Mouse (Mus musculus) monocyte, adult 5-6 weeks (primary cell): ENCODE results near the gene Gm49380. TPM values are rescaled to one million over a fixed set of nuclear protein-coding genes. Genes with fewer than 3 reads are reported as not detected.
"Not testable (repeated sequence)": the region's sequence is repeated elsewhere in the genome, so short reads cannot be mapped to it uniquely, and the experiment has no call there.

Experiments used
- ATAC-seq: fragments of 153-309, 156-312 bp; replicated peaks from 2 replicates; pipeline ENCODE4 v1.8.0; 2017; ENCODE audit warnings: mild to moderate bottlenecking; ENCODE audit not compliant: low TSS enrichment, insufficient number of reproducible peaks, severe bottlenecking, poor library complexity, low FRiP score
- total RNA-seq: library from RNA; stranded (forward); fragments of 200-1000, 200-491, 200-594 nt; gene quantifications from 3 replicates; pipeline ENCODE4 v1.2.3, GENCODE M21; 2017

The Gm49380 gene
- total RNA-seq, 1 experiment from 2014 or later = not detected

- ATAC-seq = no peak
Observed at GRCm38 (mm10) chr9:44126746-44127145, 13.4 kb upstream of the Gm49380 start.

DNA sequence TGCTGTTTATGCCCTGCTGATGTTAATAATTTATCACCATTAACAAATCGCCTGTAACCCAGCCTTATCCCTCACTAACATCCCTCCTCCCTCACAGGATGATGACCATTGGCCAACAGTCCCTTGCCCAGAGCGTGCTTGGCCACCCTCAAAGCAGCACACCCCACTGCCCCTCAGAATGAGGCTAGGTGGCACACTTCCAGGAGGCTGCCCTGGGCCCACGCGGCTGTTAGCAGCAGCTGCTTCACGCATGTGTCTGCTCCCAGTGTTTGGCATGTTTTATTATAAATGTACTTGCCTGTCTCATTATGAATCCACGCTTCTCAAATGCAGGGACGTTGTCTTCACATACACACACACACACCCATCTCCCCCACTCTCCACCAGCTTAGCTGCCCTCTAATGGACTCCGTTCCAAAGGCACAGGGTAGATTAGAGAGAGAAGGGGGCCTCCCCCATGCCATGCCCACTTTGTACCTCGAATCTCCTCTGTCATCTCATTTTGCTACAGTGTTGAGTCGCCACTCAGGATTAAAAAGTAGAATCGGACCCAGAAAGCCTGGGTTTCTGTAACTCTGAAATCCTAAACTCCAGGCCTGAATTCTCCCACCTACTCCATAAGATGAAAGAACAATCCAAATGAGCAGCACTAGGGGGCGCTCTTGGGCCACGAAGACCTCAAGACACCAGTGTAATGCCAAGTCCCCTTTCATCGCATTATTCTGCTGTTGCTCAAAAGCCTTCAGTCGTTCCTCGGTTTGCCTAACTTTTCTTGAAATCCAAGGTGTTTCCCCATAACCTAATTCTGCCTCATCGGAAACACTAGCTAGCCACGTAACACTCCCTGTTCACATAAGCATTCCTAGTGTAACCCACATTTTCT is 12.5 kb upstream of the Gm49380 start:
- ATAC-seq = peak; percentile 72; the same call in 1 of the 2 replicates

- no peak for ATAC-seq
Observed at GRCm38 (mm10) chr9:44125026-44125425, 11.7 kb upstream of the Gm49380 start.

GRCm38 (mm10) chr9:44124317-44124716 is 11.0 kb upstream of the Gm49380 start:
- ATAC-seq = no peak

DNA sequence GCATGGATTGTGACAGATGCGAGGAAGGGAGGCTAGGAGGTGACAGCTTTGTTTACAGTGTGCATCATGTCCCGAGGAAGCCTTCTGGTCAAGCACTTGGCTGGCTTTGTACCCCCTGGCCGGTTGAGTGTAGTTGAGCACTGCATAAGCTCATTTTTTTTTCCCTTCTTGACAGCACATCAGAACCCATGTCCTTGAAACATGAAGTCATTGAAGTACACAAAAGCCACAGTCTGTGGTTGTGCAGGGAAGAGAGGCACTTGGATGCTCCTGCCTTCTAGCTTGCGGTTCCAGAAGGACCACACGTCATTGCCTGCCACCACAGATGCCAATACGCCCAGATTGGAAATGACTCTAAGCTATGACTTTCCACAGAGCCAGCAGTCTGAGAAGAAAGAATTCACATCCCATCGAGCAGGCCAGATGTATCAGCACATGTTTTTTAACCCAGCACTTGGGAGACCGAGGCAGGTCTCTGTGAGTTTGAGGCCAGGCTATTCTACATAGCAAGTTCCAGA is 6.7 kb upstream of the Gm49380 start:
- no peak for ATAC-seq

- peak; percentile 55; the same call in 1 of the 2 replicates for ATAC-seq
Observed at GRCm38 (mm10) chr9:44119011-44119410, 5.7 kb upstream of the Gm49380 start.

GRCm38 (mm10) chr9:44116182-44116581 is 2.9 kb upstream of the Gm49380 start:
- no peak for ATAC-seq

DNA sequence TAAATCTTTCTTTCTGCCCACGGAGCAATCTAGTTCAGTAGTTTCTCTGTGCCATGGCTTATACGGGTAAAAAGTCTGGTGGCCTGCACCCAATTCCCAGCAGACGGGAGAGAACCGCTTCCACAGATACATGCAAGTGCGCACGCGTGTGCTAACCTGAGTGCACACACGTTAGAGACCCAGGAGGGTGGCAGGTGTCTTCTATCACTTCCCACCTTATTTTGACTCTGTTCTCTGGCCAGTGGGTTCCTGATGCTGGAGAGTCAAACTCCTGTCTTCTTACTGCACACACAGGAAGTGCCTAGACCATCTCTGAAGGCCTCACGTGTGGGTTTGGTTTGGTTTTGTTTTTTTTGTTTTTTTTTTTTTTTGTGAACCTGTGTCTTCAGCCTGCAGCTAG is 2.3 kb upstream of the Gm49380 start:
- ATAC-seq = no peak

DNA sequence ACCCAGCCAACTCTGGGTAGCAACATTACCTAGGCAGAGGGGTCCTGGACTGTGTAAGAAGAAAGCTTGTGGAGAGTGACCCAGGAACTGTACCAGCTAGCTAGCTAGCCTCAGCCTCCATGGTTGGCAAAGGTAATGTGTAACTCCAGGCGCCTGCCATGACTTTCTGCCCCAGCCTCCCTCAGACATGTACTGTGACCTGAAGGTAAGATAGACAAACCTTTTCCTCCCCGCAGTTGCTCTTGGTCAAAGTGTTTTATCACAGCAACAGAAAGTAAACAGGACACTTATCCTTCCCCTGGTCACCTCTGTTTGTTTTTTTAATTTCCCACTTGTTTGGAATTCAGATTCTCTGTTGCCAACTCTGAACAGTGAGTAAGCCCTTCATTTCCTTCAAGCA is 1.2 kb upstream of the Gm49380 start:
- no peak for ATAC-seq

DNA sequence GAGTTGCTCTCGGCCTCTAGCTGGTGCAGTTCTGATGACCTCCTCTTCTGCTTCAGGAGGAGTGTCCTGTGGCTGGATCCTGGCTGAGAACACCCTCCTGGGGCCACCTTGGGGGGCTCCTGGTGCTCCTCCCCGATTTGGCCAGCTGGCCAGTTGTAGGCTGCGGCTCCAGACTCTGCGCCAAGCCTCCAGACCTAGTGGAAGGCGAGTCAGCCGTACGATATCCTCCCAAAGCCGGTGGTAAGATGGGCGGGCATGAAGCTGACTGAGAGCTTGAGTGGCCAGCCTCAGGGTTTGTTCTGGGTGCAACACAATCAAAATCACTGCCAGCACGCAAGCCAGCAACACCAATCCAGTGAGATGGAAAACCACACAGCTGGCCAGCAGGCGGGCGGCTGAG is 1.4 kb downstream of the Gm49380 start:
- not testable (repeated sequence) for ATAC-seq

DNA sequence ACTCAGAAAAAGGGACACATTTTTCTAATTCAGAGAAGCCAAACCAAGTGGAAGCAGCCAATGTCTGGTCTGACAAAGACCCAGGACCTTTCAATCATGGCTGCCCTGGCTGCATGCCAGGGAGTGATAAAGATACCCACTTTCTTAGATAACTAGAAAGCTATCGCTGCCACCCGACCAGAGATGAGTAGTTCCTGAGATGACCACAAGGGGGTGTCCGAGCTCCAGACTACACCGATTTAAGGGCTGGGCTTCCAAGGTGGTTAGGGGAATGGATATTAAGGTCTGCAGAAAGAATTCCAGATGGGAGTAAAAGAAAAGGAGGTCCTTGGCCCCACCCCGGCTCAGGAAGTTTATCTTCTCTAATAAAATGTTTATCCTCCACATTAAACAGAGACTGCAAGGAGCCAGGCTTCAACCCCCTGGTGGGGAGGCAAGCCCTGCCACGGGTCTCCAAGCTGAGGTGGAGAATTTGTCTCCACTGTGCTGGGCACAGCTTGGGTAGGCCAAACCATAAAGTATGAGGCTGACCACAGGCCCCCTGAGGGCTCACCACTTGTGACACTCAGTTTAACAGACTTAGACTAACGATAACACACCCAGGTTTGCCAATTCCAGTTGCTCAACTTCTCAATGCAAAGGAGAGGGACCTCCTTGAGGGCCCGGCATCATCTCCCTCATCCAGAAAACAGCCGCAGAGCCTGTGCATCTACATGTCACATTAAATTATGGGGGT is 3.8 kb downstream of the Gm49380 start:
- ATAC-seq = peak; percentile 23; the same call in 1 of the 2 replicates

DNA sequence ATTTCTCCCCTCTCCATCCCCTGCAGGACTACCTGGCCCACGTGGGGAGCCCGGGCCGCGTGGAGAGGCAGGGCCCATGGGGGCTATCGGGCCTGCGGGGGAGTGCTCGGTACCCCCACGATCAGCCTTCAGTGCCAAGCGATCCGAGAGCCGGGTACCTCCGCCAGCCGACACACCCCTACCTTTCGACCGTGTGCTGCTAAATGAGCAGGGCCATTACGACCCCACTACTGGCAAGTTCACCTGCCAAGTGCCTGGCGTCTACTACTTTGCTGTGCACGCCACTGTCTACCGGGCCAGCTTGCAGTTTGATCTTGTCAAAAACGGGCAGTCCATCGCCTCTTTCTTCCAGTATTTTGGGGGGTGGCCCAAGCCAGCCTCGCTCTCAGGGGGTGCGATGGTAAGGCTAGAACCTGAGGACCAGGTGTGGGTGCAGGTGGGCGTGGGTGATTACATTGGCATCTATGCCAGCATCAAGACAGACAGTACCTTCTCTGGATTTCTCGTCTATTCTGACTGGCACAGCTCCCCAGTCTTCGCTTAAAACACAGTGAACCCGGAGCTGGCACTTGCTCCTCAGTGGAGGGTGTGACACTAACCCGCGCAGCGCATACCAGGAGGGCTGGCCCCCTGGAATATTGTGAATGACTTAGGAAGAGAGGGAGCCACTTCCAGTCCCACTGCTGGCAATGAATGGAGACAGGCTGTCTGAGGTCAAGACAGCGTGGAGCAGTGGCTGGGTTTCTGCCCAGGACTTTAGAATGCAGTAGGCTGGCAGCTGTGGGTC is 4.8 kb downstream of the Gm49380 start:
- ATAC-seq = no peak

DNA sequence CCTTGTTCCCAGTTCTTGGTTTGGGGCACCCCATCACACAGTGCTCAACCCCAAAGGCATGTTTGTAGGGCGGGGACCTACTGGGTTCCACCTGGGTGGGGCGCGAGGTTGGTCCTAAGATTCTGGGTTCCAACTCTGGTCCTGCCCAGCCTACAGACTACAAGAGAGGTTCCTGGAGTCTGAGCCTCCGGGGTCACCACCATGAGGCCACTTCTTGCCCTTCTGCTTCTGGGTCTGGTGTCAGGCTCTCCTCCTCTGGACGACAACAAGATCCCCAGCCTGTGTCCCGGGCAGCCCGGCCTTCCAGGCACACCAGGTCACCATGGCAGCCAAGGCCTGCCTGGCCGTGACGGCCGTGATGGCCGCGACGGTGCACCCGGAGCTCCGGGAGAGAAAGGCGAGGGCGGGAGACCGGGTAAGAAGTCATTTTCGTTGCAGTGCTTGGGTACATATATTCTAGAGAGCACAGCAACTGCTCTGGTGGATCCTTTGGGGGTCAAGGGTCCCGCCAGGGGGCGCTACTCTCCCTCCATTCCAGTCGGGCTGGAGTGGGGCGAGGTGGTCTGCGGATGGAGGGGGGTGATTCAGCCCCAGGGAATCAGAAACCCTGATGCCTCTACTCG is 5.6 kb downstream of the Gm49380 start:
- no peak for ATAC-seq

DNA sequence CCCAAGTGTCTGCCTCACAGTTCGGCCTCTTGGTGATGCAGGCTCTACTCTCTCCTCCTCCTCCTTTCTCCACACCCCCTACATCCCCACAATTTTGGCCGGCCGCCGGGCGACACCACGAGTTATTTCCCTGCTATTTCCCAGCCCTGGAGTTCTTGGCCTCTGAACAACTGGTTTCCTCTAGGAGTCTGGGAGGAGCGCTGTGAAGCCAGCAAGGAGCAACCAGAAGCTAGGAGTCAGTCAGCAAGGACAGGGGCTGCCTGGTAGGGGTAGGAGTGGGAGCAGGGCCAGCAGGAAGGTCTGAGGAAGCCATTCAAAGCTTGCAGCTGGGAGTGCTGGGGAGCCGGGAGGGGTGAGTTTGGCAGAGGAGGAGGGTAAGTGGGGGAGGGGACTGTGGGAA is 6.2 kb downstream of the Gm49380 start, which contains the start of gene C1qtnf5:
Gene C1qtnf5 (plus strand): TSS at position 136 of the 400 bp plus-strand sequence.
- no peak for ATAC-seq

DNA sequence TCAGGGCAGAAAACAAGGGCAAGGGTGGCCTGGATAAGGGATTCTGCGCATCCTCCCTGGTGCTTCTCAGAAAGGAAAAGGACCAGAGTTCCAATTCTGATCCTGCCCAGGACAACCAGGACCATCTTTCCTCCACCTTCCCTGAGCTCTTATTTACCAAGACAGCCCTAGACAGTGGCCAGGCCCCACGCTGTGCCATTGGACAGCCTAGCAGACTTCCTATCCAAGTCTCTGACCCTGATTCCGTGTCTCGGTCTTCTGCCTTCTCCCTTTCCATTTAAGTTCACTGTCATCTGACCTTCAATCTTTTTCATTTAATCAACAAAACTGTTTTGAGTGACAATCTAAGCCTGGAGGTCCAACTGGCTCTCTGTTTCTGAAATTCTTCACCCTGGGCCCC is 6.7 kb downstream of the Gm49380 start:
- ATAC-seq = no peak

DNA sequence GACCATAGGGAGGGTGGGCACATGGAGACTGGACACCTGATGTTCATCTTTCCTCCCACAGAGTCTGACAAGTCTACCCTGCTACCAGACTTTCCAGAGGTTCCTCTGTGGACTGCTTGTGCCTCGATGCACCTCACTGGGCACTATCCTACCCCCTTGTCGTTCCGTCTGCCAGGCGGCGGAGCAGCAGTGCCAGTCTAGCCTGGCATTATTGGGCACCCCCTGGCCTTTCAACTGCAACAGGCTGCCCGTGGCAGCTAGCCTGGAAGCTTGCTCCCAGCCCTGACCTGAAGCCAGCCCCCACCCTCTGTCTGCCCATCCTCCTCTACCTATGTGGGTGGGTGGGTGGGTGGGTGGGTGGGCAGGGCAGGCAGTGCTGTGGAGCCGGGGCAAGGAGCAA is 7.1 kb downstream of the Gm49380 start:
- ATAC-seq = no peak

DNA sequence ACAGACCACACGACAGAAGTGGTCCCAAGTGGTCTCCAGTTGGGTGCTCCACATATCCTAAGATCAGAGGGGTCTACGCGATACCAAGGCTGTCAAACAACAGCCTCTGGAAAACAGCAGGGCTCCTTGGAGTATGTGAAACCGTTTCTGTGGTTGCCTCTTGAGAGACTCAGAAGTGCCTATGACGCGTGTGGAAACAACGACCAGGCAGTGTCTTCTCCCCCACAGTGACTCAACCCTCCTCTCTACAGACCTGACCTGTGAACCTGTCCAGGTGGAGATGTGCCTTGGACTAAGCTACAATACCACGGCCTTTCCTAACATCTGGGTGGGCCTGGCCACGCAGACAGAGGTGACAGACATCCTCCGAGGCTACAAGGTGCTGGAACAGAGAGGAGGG is 7.5 kb downstream of the Gm49380 start:
- no peak for ATAC-seq

DNA sequence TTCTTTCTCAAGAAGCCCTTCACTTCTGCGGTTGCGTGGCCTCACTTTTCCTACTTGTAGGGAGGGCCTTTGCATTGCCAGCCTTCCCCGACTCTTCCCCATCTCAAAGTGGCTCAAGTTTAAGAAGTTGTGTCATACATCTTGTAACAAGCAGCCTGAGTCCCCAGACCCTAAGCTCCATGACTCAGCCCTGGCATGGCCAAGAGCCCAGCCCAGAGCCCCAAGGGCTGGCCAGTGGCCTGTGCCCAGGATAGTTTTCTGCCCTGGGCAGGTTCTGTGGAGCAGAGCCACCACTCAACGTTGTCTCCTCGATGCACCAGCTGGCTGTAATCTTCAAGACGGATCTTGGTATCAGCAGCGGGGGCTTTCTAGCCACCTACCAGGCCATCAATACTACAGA is 8.4 kb downstream of the Gm49380 start:
- ATAC-seq = no peak
